Mouse (Mus musculus): ENCODE measurements at regions not wholly inside any gene's neighbourhood (a gene's known extent, or its start where the extent isn't known, plus 50 kb on each side); places are given as distances from the start of the nearest gene placed in this dataset.

DNA sequence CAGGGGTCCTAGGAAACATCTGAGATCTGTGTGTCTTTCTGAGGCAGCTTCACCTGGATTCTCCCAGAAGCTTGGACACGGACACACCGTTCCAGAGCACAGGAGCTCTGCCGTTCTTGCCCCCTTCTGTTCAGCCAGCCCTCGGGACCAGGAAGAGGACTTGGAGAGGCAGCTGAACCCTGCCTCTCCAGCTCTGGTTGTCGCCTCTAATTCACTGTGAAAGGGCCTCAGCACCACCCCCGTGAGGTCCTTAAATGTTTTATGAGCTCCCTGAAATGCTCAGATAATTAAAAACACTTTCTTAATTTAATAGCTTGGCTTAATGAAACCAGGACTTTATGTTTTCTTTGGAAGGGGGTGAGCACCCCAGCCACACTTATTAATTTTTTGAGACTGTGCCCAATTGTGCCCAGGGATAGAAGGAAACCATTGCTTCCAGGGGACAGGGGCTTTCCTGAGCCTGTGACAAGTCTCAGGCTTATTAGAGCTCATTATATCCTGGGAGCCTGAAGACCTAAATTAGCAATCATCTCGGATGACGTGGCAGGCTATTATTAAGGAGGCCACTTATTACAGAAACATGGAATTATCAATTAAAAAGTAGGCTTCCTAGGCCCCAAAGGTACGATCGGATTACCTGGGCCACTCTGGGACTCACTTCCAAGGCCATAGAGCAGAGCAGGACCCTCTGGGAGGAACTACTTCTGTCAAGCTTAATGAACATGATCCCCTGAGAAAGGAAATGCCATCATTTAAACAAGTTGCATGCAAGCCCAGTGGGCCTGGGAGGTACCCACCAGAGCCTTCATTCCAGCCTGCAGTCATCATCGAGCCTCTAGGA lies 263.4 kb upstream of the Dynlrb2 start:
- intact Hi-C loops (cut with DNase I): no loop called here
- no peak for DNase-seq

DNA sequence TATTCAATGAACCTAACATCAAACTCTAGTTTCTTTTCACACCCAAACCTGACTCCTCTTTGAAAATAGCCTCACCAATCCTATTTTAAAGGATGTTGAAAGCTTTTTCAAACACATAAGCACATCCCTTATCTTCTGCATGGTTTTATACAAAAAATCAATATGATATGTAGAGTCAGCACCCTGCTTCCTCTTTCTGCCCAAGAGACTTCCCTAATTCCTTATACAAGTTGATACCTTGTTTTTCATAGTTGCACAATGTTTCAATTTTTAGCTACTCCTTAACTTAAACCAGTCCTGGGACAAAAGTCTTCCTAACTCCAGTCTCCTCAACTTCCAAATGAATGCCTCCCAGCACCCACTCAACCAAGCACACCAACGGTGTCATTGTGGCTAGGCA lies 266.1 kb upstream of the Dynlrb2 start:
- DNase-seq: no peak

DNA sequence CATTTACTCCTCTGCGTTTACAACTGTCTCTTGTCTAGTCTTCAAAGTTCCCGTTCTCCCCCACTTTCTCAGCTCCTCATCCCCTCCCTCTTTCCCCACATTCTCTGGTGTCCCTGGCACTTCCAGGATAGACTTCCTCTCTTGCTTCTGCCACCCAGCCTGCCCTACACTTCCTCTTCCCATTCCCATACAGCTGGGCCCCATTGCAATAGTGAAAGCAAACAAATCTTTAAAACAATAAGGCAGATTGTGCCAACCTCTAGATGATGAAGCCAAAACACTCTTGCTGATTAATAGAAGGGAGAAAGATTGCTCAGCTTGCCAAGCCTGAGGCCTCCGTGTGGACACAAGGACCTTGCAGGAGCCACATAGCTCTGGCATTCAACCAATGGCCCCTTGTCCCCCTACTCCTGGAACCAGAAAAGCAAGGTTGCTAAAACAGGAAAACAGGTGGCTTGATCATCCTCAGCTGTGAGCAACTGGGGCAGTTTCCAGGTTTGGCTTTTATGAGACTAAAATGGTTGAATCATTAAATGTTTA lies 267.1 kb upstream of the Dynlrb2 start:
- intact Hi-C loops (cut with DNase I): no loop called here

More for the DNA sequence above, 266.1 kb upstream of the Dynlrb2 start:
- intact Hi-C loops (cut with DNase I): no loop called here

DNA sequence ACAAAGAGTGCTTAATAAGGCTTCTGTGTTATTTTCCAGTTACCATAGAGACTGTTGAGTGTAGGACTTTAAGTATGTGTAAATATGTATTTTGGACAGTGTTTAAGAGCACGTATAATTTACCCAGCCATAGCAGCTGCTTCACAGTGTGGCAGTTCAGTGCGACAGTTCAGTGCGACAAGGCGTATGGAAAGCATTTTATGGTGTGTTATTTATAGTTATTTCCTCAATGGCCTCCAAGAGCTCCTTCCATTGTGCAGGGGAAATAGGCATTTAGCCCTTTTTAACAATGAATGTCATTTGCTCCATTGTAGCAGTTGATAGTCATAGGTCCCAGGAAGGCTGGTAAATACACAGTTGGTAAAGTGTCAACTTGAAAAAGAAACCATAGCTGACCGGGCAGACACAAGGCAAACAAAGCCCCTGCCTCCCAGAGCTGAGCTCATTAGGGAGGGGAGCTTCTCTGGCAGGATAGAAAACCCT lies 275.1 kb upstream of the Dynlrb2 start:
- intact Hi-C loops (cut with DNase I): no loop called here

More for the DNA sequence above, 267.1 kb upstream of the Dynlrb2 start:
- DNase-seq: no peak

DNA sequence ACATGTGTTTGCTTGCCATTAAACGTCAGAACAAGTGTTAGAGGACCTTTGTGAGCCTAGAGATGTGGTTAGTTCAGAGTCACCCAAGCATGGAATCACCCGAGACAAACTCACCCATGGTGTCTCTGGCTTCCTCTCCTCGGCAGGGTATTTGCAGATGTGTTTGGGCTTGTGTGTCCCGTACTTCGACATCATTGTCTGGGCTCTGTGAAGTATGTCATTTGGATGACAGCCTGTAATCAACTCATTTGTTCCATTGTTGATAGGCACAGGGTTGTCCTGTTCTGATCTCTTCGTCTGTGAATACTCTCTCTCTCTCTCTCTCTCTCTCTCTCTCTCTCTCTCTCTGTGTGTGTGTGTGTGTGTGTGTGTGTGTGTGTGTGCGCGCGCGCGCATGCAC lies 277.8 kb upstream of the Dynlrb2 start:
- DNase-seq: no peak
- intact Hi-C loops (cut with DNase I): no loop called here

More for the DNA sequence above, 275.1 kb upstream of the Dynlrb2 start:
- no peak for DNase-seq

DNA sequence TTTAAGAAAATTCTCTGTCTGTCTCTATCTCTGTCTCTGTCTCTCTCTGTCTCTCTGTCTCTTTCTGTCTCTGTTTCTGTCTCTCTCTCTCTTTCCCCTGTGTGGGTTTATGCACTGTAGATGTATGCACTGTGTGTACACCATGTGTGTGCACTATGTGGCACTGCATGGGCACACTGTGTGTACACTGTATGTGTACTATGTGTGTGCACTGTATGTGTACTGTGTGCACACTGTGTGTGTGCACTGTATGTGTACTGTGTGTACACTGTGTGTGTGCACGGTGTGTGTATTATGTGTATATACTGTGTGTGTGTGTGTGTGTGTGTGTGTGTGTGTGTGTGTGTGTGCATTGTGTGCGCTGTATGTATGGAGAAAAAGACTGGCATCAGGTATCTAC lies 281.5 kb upstream of the Dynlrb2 start:
- DNase-seq: no peak
- intact Hi-C loops (cut with DNase I): no loop called here

DNA sequence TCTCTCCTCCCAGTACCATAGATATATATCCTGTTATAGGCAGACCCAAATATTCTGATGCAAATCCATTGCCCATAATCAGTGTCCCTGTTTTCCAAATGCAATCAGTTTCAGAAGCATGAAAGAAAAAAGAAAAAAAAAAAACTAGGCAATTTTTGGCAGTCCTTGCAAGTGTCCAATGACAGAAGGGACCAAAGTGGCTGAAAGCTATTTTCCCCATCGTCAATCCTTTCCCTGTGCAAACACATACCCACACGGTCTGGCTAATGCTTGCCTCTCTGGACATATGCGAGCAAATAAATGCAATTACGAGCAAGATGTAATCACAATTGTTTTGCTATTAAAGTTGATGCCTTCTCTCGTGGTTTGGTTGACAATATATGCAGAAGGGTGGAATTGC lies 288.9 kb upstream of the Dynlrb2 start:
- no peak for DNase-seq
- intact Hi-C loops (cut with DNase I): no loop called here

DNA sequence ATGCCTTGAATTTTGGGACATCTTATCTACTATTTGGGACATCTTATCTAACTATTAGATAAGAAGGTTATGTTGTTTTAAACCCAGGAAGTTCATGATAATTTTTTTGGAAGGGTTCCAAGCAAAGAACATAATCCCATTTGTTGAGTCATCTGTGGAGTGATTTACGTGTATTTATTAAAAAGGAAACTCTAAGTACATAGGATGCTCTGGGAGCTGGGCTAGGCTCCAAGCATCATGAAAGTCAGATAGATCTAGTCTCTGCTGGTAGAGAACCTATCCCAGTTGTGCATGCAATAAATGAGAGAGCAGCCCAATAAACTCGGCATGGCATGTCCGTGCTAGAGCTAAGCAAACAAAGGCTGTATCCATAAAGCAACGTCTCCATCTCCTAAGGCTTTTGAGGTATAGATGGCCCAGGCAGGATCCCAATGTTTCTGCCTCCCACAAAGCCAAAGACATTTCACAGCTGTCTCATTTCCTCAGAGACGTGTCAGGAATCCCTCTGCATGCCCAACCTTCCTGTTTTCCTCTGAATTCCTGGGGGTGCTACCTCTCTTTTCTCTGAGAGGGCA lies 289.4 kb upstream of the Dynlrb2 start:
- intact Hi-C loops (cut with DNase I): no loop called here
- DNase-seq: no peak

DNA sequence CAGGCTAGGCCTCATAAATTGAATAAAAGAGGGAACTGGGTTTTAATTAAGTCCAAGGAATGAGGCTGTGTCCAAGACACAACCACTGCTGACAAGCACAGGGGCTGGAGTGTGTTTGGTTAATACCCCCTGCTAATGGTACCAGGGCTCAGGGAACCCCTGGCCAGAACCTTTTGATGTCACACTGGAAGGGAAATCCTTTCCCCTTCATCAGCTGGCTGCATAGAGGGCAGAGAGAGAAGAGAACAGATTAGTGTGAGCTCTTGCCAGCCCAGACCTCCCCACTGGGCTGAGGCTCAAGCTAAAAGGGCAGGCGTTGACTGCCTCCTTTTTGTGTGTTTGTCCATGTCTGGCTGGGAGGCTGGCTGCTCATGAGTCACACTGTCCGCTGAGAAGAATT lies 301.1 kb upstream of the Dynlrb2 start:
- no peak for DNase-seq
- intact Hi-C loops (cut with DNase I): no loop called here

DNA sequence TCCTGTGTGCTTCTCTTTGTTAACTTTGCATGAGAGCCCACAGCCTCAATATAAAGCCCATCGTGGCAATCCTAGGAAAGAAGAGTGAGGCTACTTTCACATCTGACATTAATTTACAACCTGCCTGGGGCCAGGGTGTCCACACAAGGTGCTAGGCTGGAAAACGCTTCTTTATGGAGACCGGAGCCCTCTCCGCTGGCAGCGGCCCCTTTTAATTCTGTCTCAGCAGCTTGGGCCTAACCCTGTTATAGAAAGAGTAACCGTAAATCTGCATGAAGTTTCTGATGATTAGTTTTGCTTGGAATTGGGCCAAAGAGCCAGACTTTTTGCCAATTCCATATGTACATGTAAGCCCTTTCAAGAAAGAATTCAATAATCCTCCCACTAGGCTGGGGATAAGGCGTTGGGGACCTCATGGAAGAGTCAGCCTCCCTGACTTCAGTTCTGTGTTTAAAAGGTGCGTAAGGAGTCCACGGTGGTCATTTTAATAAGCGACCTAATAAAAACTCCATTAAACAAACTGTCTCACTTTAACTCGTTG lies 304.2 kb upstream of the Dynlrb2 start:
- DNase-seq: no peak
- intact Hi-C loops (cut with DNase I): no loop called here

DNA sequence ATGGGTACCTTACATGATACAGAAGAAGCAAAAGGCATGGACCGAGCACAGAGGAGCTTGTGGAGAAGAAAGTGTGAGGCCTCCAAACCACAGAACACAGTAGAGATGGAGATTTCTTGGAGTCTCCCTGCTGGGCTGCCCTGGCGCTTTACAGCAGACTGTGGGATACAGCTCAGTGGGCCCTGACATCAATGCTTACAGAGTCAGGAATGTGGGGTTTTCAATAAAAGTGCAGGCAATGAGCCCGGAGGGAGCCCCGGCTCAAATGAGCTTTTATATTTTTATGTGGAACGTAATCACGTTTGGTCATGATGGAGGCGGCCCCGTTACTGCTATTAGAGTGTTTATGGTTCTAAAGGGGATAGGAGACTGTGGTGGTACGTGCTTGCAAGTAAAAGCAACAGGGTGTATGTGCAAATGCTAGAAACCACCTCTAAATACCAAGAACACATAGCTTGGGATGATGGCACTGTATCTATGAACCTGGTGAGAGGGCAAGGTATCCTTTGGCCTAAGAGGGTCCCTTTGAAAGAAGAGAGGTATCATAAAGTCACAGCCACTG lies 308.1 kb upstream of the Dynlrb2 start:
- intact Hi-C loops (cut with DNase I): no loop called here
- DNase-seq: no peak

DNA sequence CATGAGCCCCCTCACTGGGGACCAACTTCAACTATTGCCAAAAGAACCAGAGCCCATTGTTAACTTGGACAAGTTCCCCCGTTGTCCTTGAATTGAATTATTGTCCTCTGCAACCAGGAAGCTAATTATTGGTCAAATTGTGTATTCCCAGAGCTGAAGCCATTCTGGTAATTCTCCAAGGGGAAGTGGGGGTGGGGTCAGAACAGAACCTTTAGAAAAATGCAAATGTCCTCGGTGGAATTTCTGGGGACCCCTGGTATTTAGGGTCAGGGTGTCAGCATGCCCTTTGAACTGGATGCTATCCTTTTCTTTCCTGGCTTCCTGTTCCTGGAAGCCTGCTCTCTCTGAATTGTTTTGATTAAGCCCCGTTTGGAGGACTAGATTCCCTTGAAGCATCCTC lies 312.7 kb upstream of the Dynlrb2 start:
- intact Hi-C loops (cut with DNase I): no loop called here
- DNase-seq: no peak

DNA sequence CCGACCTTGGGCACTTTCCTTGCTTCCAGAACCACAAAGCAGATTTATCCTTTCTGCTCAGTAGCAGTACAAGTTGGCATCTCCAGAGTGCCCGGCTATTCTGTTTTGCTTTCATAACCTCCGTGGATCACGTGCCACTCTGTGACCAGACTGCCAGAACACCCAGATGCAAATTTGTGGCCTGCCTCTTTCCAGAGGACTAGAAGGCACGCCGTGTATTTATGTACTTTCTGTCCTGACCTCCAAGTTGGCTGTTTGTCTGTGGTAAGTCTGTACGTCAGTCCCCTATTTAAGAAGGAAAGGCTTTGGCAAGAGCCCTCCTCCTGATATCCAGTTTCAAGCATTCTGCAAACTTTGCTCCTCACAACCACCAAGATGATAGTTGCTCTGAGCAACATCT lies 319.6 kb upstream of the Dynlrb2 start:
- DNase-seq: no peak
- intact Hi-C loops (cut with DNase I): no loop called here

DNA sequence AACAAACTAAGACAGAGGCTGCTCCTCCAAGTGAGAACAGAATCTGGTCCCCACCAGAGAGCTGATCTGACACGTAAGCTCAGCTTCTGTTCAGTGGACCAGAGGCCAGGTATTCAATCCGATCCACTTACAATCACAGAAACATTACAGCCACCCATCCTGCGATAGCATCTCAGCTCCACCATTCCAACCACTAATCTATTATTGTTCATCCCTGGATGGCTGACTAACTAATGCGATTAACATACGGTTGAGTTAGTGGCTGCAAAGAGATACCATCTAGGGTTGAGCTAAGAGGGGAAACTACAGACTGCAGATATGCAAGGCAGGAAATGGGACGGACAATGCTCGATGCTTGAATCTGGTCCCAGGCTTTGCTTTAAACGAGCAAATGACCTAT lies 320.5 kb upstream of the Dynlrb2 start:
- intact Hi-C loops (cut with DNase I): loop anchor here (1.0 kb wide), 1 partner anchor 27 kb away; no protein-coding TSS in a partner anchor
- DNase-seq: no peak

DNA sequence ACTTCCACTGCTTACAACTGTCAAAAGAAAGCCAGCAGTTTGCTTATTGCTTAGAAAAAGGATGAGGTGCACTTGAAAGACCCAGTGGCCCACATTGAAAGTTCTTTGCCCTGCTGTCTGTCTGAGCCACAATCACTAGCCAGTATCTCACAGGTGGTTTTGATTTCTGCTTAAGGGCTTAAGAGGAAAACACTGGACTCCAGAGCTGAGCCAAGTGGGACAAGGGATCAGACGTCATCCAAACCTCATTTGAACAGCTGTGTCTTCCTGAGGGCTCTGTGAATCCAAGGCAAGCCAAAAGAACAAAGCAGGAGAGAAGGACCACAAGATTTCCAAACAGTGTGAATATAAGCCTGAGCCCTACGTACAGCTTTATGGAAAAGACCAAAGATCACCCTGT lies 326.8 kb upstream of the Dynlrb2 start:
- intact Hi-C loops (cut with DNase I): no loop called here
- peak in 1 of 2 experiments; percentile 2 for DNase-seq

DNA sequence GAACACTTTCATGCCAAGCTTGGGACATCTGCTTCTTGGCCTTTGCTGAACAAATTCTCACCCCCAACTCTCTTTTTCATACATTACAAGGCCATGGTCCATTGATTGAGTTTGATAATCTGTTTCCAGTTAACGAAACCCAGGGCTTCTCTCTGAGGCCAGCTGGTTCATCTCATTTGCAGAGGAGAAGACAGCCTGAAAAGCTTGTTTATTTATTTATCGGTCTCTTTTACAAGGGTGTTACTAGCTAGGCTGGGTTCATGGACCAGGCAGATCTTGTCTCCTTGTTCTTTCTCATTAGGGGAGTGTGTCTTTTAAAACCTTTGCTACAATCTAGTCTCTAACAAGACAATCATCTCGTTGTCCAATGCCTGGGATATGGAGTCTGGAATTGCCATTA lies 329.9 kb upstream of the Dynlrb2 start:
- no peak for DNase-seq
- intact Hi-C loops (cut with DNase I): no loop called here

DNA sequence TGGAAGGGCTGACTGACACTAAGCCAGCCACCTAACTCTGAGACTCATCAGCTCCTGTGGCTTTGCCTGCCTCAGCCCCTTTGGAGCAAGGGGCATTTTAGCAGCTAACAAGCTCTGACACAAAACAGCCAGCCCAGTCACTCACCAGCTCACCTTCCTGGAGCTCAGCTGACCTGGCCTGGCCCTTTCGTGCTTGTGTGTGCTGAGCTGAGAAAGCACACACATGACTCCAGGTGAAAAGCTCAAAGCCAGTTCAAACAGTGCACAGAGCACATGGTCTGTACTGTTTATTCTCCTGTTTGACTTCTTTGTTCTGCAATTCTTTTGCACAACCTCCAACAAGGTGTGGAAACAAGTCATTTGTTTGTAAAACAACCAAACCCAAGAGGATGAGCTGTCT lies 330.8 kb upstream of the Dynlrb2 start:
- DNase-seq: no peak
- intact Hi-C loops (cut with DNase I): no loop called here

DNA sequence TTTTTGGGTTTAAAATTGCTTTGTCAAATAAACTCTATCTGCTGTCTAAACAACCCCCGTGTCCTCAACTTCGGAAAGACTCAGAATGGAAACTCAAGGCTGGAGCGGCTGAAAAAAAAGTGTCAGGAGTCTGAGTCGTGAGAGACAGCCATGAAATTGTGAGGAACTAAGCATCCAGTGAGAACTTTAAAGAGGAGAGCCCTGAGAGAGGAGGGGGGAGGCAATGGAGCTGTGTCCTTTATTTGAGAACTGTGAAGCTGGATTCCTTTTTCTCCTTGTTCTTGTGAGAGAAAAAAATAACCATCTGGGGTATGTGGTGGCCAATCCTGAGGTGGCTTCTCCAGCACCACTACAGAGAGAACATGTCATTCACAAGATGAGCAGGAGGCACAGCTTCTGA lies 336.9 kb upstream of the Dynlrb2 start:
- intact Hi-C loops (cut with DNase I): no loop called here
- no peak for DNase-seq

DNA sequence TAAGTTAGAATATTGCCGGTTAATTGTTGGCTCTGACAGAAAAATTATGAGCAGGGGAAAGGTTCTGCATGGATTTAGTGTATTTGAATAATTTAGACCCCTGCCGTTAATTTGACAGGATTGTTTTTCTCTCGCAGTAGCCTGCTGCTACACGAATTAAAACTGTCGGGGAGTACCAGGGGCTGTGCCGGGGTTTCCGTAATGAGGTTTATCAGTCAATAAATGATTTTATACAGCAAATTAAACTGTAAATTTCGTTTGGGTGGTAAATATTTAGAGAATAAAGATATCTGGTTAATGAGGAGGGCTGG lies 339.8 kb upstream of the Dynlrb2 start:
- DNase-seq: no peak
- intact Hi-C loops (cut with DNase I): no loop called here

DNA sequence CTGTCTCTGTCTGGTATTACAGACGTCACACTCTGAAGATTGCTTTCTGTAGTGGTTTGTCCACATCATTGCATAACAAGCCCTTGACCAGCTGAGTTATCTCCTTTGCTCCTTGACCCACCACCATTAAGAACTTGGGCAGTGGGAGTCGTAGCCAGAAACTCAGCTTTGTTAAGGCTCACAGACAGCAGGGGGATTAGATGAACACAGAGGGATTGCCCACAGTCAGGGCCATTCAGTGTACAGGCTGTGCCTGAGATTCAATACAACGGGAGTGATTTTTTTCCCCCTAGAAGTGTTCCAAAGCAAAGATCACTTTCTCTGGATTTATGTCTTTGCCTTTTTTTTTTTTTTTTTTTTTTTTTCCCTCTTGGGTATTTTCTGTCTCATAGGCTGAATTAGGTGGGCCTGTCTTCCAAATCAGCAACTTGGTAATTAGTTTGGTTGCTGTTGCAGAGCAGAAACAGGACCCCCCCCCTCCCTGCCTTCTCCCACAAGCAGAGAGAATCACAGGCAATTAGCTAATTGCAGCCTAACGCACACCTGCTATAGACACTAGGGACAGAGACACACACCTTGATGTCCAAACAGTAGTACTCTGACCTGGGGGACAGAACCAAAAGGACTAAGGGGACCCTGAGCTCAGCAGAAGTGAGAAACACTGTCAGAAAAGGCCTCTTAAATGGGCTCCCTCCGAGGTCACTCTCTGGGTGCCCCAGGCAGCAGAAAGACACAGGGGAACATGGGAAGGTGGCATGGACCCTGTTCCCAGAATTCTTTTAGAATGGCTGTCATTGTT lies 340.4 kb upstream of the Dynlrb2 start:
- intact Hi-C loops (cut with DNase I): no loop called here
- no peak for DNase-seq

DNA sequence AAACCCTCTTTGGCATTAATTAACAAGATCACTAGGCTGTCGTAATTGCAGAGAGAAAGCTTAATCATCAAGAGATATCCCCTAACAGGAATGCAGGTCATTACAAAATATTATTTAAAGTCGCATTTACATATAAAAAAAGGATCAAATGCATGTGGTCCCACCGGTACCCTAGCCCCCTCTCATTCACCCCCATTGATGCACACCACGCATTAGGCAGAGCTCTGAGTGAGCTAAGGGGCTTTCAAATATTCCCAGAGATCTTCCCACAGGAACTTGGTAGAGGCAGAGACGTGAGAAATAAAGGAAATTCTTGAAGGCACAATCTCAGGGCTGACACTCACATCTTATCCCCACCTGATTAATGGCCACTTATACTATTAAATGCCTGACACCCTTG lies 343.8 kb upstream of the Dynlrb2 start:
- intact Hi-C loops (cut with DNase I): no loop called here
- DNase-seq: no peak

Data from heart, postnatal 14 days (tissue).